In the genomic region with DNA sequence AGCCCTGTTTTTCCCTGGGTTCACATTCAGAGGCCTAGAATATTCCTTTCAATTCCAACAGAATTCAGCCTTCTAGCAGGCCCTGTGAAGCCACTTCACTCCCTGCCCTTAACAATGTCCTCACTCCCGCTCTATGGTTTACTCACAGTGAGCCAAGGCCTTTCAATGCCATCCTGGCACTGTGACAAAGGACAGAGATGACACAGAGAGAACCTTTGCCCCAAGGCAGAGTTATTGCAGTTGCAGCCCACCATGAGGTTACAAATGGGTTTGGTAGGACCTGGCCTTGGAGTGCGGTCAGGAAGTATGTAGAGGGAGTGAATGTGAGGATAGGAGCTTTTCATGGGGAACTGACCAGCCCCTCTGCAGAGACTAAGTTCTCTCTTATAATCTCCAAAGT, we compare ENCODE assay signal across 17 mouse cellular contexts. TPM values are rescaled to one million over a fixed set of nuclear protein-coding genes. Genes with fewer than 3 reads are reported as not detected.
DNase-seq lines count a peak whose midpoint lies in the region; ATAC-seq and TF ChIP-seq lines count a peak whose summit lies in the region.
"Had no signal": no experiment of that assay in that cellular context is flagged by ENCODE, and none has a peak within 500 bp of the region (broad histone marks: within the 10 kb centered on the region; RNA-seq: fewer than 3 reads in every experiment).

No protein-coding gene starts in this region.

- DNase-seq in liver, embryonic 13.5 days, result no peak
- no peak for DNase-seq in liver, embryonic 11.5 days (ENCODE audit: low spot score)
- DNase-seq in adrenal gland, adult 8-10 months, result peak; percentile 89
- DNase-seq in adrenal gland, postnatal 25 days, result peak; percentile 67
- no peak for DNase-seq in stomach, postnatal 0 days (ENCODE audit: low spot score)
- DNase-seq in right cerebral cortex, adult 18-20 months, result no peak
- DNase-seq: cerebellum, adult 11-12 months; cerebellum, adult 9-10 months; cerebellum, postnatal 25 days; gastrocnemius, postnatal 10 days; heart, adult 2 months had no signal

- ATAC-seq in liver, embryonic 13.5 days (ENCODE audit: low read depth), result no peak
- ATAC-seq in liver, embryonic 11.5 days (replicated peaks; ENCODE audit: low FRiP score), result no peak
- no peak for ATAC-seq in stomach, postnatal 0 days (ENCODE audit: low FRiP score, low TSS enrichment)
- ATAC-seq: forebrain, embryonic 16.5 days had no signal

- H3K9ac ChIP-seq in liver, embryonic 13.5 days, result peak overlapping the region; percentile 6; the same call in 1 of the 2 replicates
- no peak overlapping the region for H3K9ac ChIP-seq in liver, embryonic 11.5 days (ENCODE audit: low read depth, low read length)
- no peak overlapping the region for H3K9ac ChIP-seq in stomach, postnatal 0 days (ENCODE audit: low read length)
- H3K9ac ChIP-seq: embryonic facial prominence, embryonic 13.5 days; forebrain, embryonic 12.5 days; heart, embryonic 12.5 days; hindbrain, embryonic 14.5 days had no signal

- H3K36me3 ChIP-seq in liver, embryonic 13.5 days, result peaks cover 99% of the 10 kb centered on the region
- peaks cover 47% of the 10 kb centered on the region for H3K36me3 ChIP-seq in liver, embryonic 11.5 days (ENCODE audit: control insufficient read depth, insufficient read depth, low read length)
- peaks cover 45% of the 10 kb centered on the region for H3K36me3 ChIP-seq in stomach, postnatal 0 days (ENCODE audit: control insufficient read depth, insufficient read depth, low read length)

- peaks cover 26% of the 10 kb centered on the region for H3K4me1 ChIP-seq in liver, embryonic 13.5 days (replicated peaks)
- H3K4me1 ChIP-seq in liver, embryonic 11.5 days (replicated peaks; ENCODE audit: control insufficient read depth, insufficient read depth, low read length), result peaks cover 10% of the 10 kb centered on the region
- no peaks in the 10 kb centered on the region for H3K4me1 ChIP-seq in stomach, postnatal 0 days (replicated peaks; ENCODE audit: control insufficient read depth, insufficient read depth)
- H3K4me1 ChIP-seq: embryonic facial prominence, embryonic 13.5 days; forebrain, embryonic 12.5 days; heart, embryonic 12.5 days; hindbrain, embryonic 10.5 days had no signal

- TF ChIP-seq EP300 in stomach, postnatal 0 days (optimal IDR thresholded peaks at IDR 0.05), result no peak

- no peak for TF ChIP-seq CTCF in stomach, postnatal 0 days (IDR thresholded peaks at IDR 0.05; ENCODE audit: low read depth)

- no peak overlapping the region for H3K4me2 ChIP-seq in liver, embryonic 13.5 days
- H3K4me2 ChIP-seq in liver, embryonic 11.5 days, result no peak overlapping the region
- no peak overlapping the region for H3K4me2 ChIP-seq in stomach, postnatal 0 days (replicated peaks; ENCODE audit: low read depth)
- H3K4me2 ChIP-seq: embryonic facial prominence, embryonic 13.5 days; forebrain, embryonic 12.5 days; heart, embryonic 12.5 days; hindbrain, embryonic 14.5 days had no signal

- no peak overlapping the region for H3K4me3 ChIP-seq in liver, embryonic 13.5 days (replicated peaks)
- H3K4me3 ChIP-seq in liver, embryonic 11.5 days (ENCODE audit: low read depth, low read length), result no peak overlapping the region
- no peak overlapping the region for H3K4me3 ChIP-seq in stomach, postnatal 0 days (ENCODE audit: low read depth, low read length)
- H3K4me3 ChIP-seq: embryonic facial prominence, embryonic 13.5 days; forebrain, embryonic 12.5 days; heart, adult 2 months; heart, embryonic 12.5 days; hindbrain, embryonic 10.5 days had no signal

- H3K27ac ChIP-seq in liver, embryonic 13.5 days, result peak overlapping the region; percentile 43; the same call in 1 of the 2 replicates
- no peak overlapping the region for H3K27ac ChIP-seq in liver, embryonic 11.5 days (ENCODE audit: low read depth, low read length)
- H3K27ac ChIP-seq in stomach, postnatal 0 days (replicated peaks), result no peak overlapping the region
- H3K27ac ChIP-seq: embryonic facial prominence, embryonic 13.5 days; forebrain, embryonic 12.5 days; heart, adult 2 months; hindbrain, embryonic 10.5 days; hindbrain, embryonic 14.5 days had no signal

- 95% methylated on average over 2 of the region's 2 CpGs for WGBS in liver, embryonic 13.5 days (ENCODE audit: insufficient replicate concordance)
- WGBS in liver, embryonic 11.5 days, result 96% methylated on average over 2 of the region's 2 CpGs
- 88% methylated on average over 2 of the region's 2 CpGs for WGBS in stomach, postnatal 0 days

- no peaks in the 10 kb centered on the region for H3K9me3 ChIP-seq in liver, embryonic 13.5 days (replicated peaks)
- no peaks in the 10 kb centered on the region for H3K9me3 ChIP-seq in liver, embryonic 11.5 days (ENCODE audit: control insufficient read depth, low read length)
- H3K9me3 ChIP-seq in stomach, postnatal 0 days (ENCODE audit: control insufficient read depth, low read length), result no peaks in the 10 kb centered on the region
- H3K9me3 ChIP-seq: embryonic facial prominence, embryonic 13.5 days; forebrain, embryonic 12.5 days; heart, embryonic 12.5 days; hindbrain, embryonic 10.5 days had no signal

- H3K27me3 ChIP-seq in liver, embryonic 13.5 days, result no peaks in the 10 kb centered on the region
- no peaks in the 10 kb centered on the region for H3K27me3 ChIP-seq in liver, embryonic 11.5 days (replicated peaks; ENCODE audit: control insufficient read depth, insufficient read depth, low read length)
- no peaks in the 10 kb centered on the region for H3K27me3 ChIP-seq in stomach, postnatal 0 days (ENCODE audit: control insufficient read depth, insufficient read depth, low read length)
- H3K27me3 ChIP-seq: embryonic facial prominence, embryonic 13.5 days; forebrain, embryonic 12.5 days; heart, embryonic 12.5 days had no signal

RNA-seq across cellular contexts. Expression of gene Nme3, which starts 11.3 kb away (rescaled TPM):
- 65.6 and 66.8 TPM in 2 replicates for polyA plus RNA-seq in liver, embryonic 13.5 days (2015; fragmentation: Nextera tagmentation; extraction: Ambion mirVana)
- 70.5 and 76.3 TPM in 2 replicates for polyA plus RNA-seq in liver, embryonic 11.5 days (2014; fragmentation: Nextera tagmentation; extraction: Ambion mirVana)
- 100 to 1,000 TPM in 2 of 4 experiments, 10 to 100 TPM in 2; 73.5 to 148 (median 104) TPM for total RNA-seq in adrenal gland, adult 8-10 months (2022)
- total RNA-seq in adrenal gland, postnatal 25 days (2021), result 85.2 and 112 TPM in 2 replicates
- polyA plus RNA-seq in stomach, postnatal 0 days (2015; fragmentation: Nextera tagmentation; extraction: Ambion mirVana), result 39.8 and 40.2 TPM in 2 replicates

RNA-seq across cellular contexts. Expression of gene Mrps34, which starts 12.7 kb away (rescaled TPM):
- polyA plus RNA-seq in liver, embryonic 13.5 days (2015; fragmentation: Nextera tagmentation; extraction: Ambion mirVana), result 84.2 TPM in 2 replicates
- polyA plus RNA-seq in liver, embryonic 11.5 days (2014; fragmentation: Nextera tagmentation; extraction: Ambion mirVana), result 123 and 129 TPM in 2 replicates
- 100 to 1,000 TPM; 120 to 201 (median 138) TPM for total RNA-seq in adrenal gland, adult 8-10 months (2022)
- 147 and 189 TPM in 2 replicates for total RNA-seq in adrenal gland, postnatal 25 days (2021)
- polyA plus RNA-seq in stomach, postnatal 0 days (2015; fragmentation: Nextera tagmentation; extraction: Ambion mirVana), result 102 and 104 TPM in 2 replicates

RNA-seq across cellular contexts. Expression of gene Eme2, which starts 12.7 kb away (rescaled TPM):
- polyA plus RNA-seq in liver, embryonic 13.5 days (2015; fragmentation: Nextera tagmentation; extraction: Ambion mirVana), result 13.8 and 14.6 TPM in 2 replicates
- 21.9 and 23.4 TPM in 2 replicates for polyA plus RNA-seq in liver, embryonic 11.5 days (2014; fragmentation: Nextera tagmentation; extraction: Ambion mirVana)
- total RNA-seq in adrenal gland, adult 8-10 months (2022), result 10 to 100 TPM; 43.6 to 80.7 (median 66.3) TPM
- 54.0 and 69.2 TPM in 2 replicates for total RNA-seq in adrenal gland, postnatal 25 days (2021)
- polyA plus RNA-seq in stomach, postnatal 0 days (2015; fragmentation: Nextera tagmentation; extraction: Ambion mirVana), result 15.6 and 17.6 TPM in 2 replicates

RNA-seq across cellular contexts. Expression of gene Spsb3, which starts 21.1 kb away (rescaled TPM):
- polyA plus RNA-seq in liver, embryonic 13.5 days (2015; fragmentation: Nextera tagmentation; extraction: Ambion mirVana), result 37.9 and 38.4 TPM in 2 replicates
- polyA plus RNA-seq in liver, embryonic 11.5 days (2014; fragmentation: Nextera tagmentation; extraction: Ambion mirVana), result 35.0 and 40.9 TPM in 2 replicates
- total RNA-seq in adrenal gland, adult 8-10 months (2022), result 10 to 100 TPM; 31.5 to 34.0 (median 33.7) TPM
- total RNA-seq in adrenal gland, postnatal 25 days (2021), result 29.2 and 30.9 TPM in 2 replicates
- 45.5 and 47.8 TPM in 2 replicates for polyA plus RNA-seq in stomach, postnatal 0 days (2015; fragmentation: Nextera tagmentation; extraction: Ambion mirVana)

RNA-seq across cellular contexts. Expression of gene Nubp2, which starts 21.4 kb away (rescaled TPM):
- polyA plus RNA-seq in liver, embryonic 13.5 days (2015; fragmentation: Nextera tagmentation; extraction: Ambion mirVana), result 89.3 and 93.2 TPM in 2 replicates
- polyA plus RNA-seq in liver, embryonic 11.5 days (2014; fragmentation: Nextera tagmentation; extraction: Ambion mirVana), result 123 and 135 TPM in 2 replicates
- 10 to 100 TPM; 58.9 to 66.0 (median 61.5) TPM for total RNA-seq in adrenal gland, adult 8-10 months (2022)
- total RNA-seq in adrenal gland, postnatal 25 days (2021), result 55.1 and 55.9 TPM in 2 replicates
- polyA plus RNA-seq in stomach, postnatal 0 days (2015; fragmentation: Nextera tagmentation; extraction: Ambion mirVana), result 39.4 and 40.5 TPM in 2 replicates

Comparison
In these comparisons a context has a peak if more than half of its experiments do, and no peak if none do; other contexts are left out.
1. DNase-seq: peak in adrenal gland, adult 8-10 months (single experiment) and adrenal gland, postnatal 25 days (single experiment); none in liver, embryonic 13.5 days (single experiment), liver, embryonic 11.5 days (single experiment), stomach, postnatal 0 days (single experiment) and right cerebral cortex, adult 18-20 months (single experiment).